Mouse (Mus musculus): ENCODE data around the gene Pacs2. TPM values are rescaled to one million over a fixed set of nuclear protein-coding genes. Genes with fewer than 3 reads are reported as not detected.
A peak's percentile ranks its signal among the peaks of the same experiment; 100 is the strongest.

Pacs2 gene
- polyA plus RNA-seq, 1 experiment from 2014 or later: 17.3 TPM

DNA sequence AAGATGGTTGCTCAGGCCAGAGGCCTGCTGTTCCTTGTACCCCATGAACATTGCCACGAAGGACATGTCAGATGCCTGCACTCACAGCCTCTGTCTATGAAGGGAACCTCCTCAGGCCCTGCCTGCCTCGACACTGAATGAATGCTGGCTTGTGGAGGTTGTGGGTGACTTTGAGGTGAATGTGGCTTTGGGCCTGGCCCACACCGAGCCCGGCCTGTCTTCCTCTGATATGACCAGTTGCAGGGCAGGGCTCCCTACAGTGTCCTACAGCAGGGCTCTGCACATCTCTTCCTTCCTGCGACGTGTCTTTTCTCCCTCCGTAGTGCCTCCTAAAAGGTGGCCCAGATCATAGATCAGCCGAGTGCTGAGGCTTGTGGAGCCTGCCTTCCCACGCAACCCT is 16.7 kb downstream of the Pacs2 start:
- Histone ChIP-seq H3K9ac (ENCODE audit: low read length) (no peak overlapping the region), H3K4me1 (ENCODE audit: control insufficient read depth, insufficient read depth, low read length) (peaks cover 17% of the 10 kb centered on the region), H3K27ac (ENCODE audit: low read depth, low read length) (no peak overlapping the region), H3K27me3 (ENCODE audit: control insufficient read depth, insufficient read depth, low read length) (no peaks in the 10 kb centered on the region), H3K4me3 (ENCODE audit: low read depth, low read length) (no peak overlapping the region), H3K9me3 (ENCODE audit: control insufficient read depth, low read length) (no peaks in the 10 kb centered on the region), H3K36me3 (ENCODE audit: control insufficient read depth, insufficient read depth, low read length) (no peaks in the 10 kb centered on the region), H3K4me2 (no peak overlapping the region)
- 90% methylated on average over 9 of the region's 9 CpGs for WGBS
- ATAC-seq (ENCODE audit: low FRiP score): no peak
- DNase-seq (ENCODE audit: low spot score, missing footprints): no peak

DNA sequence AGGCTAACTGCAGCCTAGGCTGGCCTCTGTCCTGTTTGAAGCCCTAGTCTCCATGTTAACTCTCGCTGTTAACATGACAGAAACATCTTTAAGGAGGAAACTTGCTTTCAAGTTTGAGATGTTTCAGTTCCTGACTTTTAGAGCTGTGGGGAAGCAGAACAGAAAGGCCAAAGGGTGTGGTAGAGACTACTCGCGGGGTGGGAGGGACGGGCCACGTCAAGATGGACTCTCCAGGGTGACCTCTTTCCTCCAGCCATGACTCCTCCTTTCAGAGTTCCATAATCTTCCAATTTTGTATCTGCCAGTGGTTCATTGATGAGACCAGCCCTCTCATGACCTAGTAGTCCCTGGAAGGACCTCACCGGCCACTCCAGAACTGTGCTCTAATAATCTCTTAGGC is 17.1 kb downstream of the Pacs2 start:
- Histone ChIP-seq H3K4me3 (ENCODE audit: low read depth, low read length) (no peak overlapping the region), H3K9ac (ENCODE audit: low read length) (no peak overlapping the region), H3K9me3 (ENCODE audit: control insufficient read depth, low read length) (no peaks in the 10 kb centered on the region), H3K4me1 (ENCODE audit: control insufficient read depth, insufficient read depth, low read length) (peaks cover 17% of the 10 kb centered on the region), H3K36me3 (ENCODE audit: control insufficient read depth, insufficient read depth, low read length) (no peaks in the 10 kb centered on the region), H3K27me3 (ENCODE audit: control insufficient read depth, insufficient read depth, low read length) (no peaks in the 10 kb centered on the region), H3K27ac (ENCODE audit: low read depth, low read length) (no peak overlapping the region), H3K4me2 (no peak overlapping the region)
- 93% methylated on average over 6 of the region's 6 CpGs for WGBS
- no peak for ATAC-seq (ENCODE audit: low FRiP score)
- DNase-seq (ENCODE audit: low spot score, missing footprints): no peak

DNA sequence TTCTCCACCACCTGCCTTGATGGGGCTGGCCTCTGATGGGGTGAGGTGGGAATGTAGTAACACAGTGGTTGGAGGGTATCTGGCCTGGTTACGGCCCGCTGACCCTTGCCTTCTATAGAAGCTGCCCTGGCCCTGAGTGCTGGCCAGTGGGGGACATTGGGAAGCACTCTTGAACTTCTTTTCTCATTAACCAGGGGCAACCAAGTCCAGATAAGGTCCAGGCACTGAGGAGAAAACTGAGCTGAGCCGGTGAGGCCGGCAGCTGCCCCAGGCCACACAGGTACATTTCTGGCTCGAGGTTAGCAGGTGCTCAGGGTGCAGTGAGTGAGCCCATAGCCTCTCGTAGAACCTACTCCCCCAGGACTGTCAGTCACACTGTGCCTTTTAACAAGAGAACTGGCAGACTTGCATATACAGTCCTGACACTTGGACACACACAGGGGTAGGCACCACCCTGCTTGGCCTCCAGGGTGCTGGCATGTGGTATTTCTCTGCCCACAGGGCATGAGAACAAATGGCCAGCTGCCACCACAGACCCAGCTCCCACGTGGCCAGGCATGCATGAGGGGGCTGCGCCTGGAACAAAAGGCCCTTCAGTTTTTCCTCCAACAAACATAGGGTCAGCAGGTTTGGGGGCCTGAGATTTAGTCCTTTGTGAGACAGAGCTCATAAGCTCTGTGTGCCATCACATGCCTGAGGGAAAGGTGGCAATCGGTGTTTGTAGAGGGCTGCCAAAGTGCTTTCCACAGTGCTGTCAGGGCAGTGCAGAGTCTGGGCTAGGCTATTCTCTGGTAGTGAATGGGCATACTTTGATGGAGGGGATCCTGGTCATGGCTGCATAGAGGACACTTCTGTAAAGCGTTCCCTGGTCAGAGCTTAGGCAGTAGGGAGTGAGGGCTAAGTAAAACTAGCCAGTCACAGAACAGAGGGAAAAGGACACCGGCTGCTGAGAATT is 18.3 kb downstream of the Pacs2 start:
- H3K36me3 ChIP-seq (ENCODE audit: control insufficient read depth, insufficient read depth, low read length): no peaks in the 10 kb centered on the region
- no peaks in the 10 kb centered on the region for H3K27me3 ChIP-seq (ENCODE audit: control insufficient read depth, insufficient read depth, low read length)
- H3K4me2 ChIP-seq: no peak overlapping the region
- no peaks in the 10 kb centered on the region for H3K9me3 ChIP-seq (ENCODE audit: control insufficient read depth, low read length)
- DNase-seq (ENCODE audit: low spot score, missing footprints) (no peak), ATAC-seq (ENCODE audit: low FRiP score) (no peak; the same call in 1 of the 2 replicates)
- H3K4me1 ChIP-seq (ENCODE audit: control insufficient read depth, insufficient read depth, low read length): peaks cover 17% of the 10 kb centered on the region
- 0 out of 2 replicates have a peak overlapping the region, but pooled peaks have one; percentile 5 for H3K9ac ChIP-seq (ENCODE audit: low read length)
- H3K27ac ChIP-seq (ENCODE audit: low read depth, low read length): no peak overlapping the region; the same call in 1 of the 2 replicates
- 81% methylated on average over 11 of the region's 11 CpGs for WGBS
- H3K4me3 ChIP-seq (ENCODE audit: low read depth, low read length): no peak overlapping the region

DNA sequence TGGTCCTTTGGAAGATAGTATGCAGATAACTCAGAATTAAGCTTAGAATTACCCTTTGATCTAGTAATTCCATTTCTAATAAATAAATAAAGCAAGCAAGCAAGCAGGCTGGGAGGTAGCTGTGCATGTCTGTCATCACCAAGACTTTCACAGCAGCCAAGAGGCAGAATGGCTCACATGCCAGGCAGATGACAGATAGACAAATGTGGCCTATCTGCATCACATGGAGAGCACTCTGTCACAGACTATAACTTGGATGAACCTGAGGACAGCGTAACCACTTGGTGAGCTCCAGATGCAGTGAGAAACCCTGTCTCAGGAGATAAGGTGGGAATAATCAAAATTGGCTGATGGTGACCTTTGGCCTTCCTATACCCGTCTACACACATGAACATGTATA is 20.8 kb downstream of the Pacs2 start:
- Histone ChIP-seq H3K9ac (ENCODE audit: low read length) (no peak overlapping the region), H3K27ac (ENCODE audit: low read depth, low read length) (no peak overlapping the region), H3K4me1 (ENCODE audit: control insufficient read depth, insufficient read depth, low read length) (peaks cover 5% of the 10 kb centered on the region), H3K4me2 (no peak overlapping the region), H3K9me3 (ENCODE audit: control insufficient read depth, low read length) (no peaks in the 10 kb centered on the region), H3K27me3 (ENCODE audit: control insufficient read depth, insufficient read depth, low read length) (no peaks in the 10 kb centered on the region), H3K4me3 (ENCODE audit: low read depth, low read length) (no peak overlapping the region), H3K36me3 (ENCODE audit: control insufficient read depth, insufficient read depth, low read length) (no peaks in the 10 kb centered on the region)
- 90% methylated on average over 2 of the region's 2 CpGs for WGBS
- no peak for ATAC-seq (ENCODE audit: low FRiP score)
- DNase-seq (ENCODE audit: low spot score, missing footprints): no peak

DNA sequence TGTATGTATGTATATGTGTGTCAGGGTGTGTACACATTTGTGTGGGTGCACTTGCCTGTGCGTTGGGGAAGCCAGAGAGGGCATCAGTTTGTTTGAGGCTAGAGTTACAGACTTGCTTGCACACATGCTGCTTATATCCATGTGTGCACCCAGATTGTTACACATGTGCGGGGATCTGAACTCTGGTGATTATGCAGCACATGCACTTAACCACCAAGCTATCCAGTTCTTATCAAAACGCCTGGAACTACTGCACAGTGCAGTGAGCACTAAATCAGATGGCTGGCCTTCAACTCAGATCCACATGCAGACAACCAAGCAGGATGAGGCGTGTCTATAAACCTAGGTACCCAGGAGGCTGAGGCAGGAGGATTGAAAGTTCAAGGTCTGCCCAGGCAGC is 22.7 kb downstream of the Pacs2 start:
- no peaks in the 10 kb centered on the region for H3K27me3 ChIP-seq (ENCODE audit: control insufficient read depth, insufficient read depth, low read length)
- no peaks in the 10 kb centered on the region for H3K9me3 ChIP-seq (ENCODE audit: control insufficient read depth, low read length)
- H3K27ac ChIP-seq (ENCODE audit: low read depth, low read length): no peak overlapping the region
- H3K4me1 ChIP-seq (ENCODE audit: control insufficient read depth, insufficient read depth, low read length): peaks cover 8% of the 10 kb centered on the region
- H3K4me2 ChIP-seq: no peak overlapping the region
- ATAC-seq (ENCODE audit: low FRiP score) (no peak), DNase-seq (ENCODE audit: low spot score, missing footprints) (no peak)
- no peak overlapping the region for H3K4me3 ChIP-seq (ENCODE audit: low read depth, low read length)
- no peak overlapping the region for H3K9ac ChIP-seq (ENCODE audit: low read length)
- WGBS: 90% methylated on average over 4 of the region's 4 CpGs
- no peaks in the 10 kb centered on the region for H3K36me3 ChIP-seq (ENCODE audit: control insufficient read depth, insufficient read depth, low read length)

DNA sequence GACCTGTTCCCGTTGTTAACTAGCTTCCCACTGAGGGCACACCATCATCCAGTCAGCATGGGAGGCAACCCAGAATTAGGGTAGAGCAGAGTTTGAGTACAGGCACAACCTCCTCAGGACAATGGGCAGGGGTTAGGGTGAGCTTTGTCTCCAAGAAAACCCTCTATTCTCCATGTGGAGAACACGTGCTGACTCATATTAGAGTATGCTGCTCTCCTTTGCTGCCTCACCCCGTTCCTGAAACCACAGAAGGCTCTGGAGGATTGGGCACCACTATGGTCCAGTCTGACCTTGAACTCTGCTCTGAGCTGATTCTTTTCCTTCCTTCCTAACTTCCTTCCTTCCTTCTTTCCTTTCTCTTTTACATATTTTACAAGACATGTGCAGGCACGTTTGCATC is 24.1 kb downstream of the Pacs2 start:
- 88% methylated on average over 4 of the region's 4 CpGs for WGBS
- ATAC-seq (ENCODE audit: low FRiP score) (no peak), DNase-seq (ENCODE audit: low spot score, missing footprints) (no peak)
- no peak overlapping the region for H3K9ac ChIP-seq (ENCODE audit: low read length)
- no peak overlapping the region for H3K4me2 ChIP-seq
- no peaks in the 10 kb centered on the region for H3K27me3 ChIP-seq (ENCODE audit: control insufficient read depth, insufficient read depth, low read length)
- no peaks in the 10 kb centered on the region for H3K9me3 ChIP-seq (ENCODE audit: control insufficient read depth, low read length)
- H3K36me3 ChIP-seq (ENCODE audit: control insufficient read depth, insufficient read depth, low read length): no peaks in the 10 kb centered on the region
- H3K4me1 ChIP-seq (ENCODE audit: control insufficient read depth, insufficient read depth, low read length): peaks cover 3% of the 10 kb centered on the region
- no peak overlapping the region for H3K4me3 ChIP-seq (ENCODE audit: low read depth, low read length)
- H3K27ac ChIP-seq (ENCODE audit: low read depth, low read length): no peak overlapping the region

DNA sequence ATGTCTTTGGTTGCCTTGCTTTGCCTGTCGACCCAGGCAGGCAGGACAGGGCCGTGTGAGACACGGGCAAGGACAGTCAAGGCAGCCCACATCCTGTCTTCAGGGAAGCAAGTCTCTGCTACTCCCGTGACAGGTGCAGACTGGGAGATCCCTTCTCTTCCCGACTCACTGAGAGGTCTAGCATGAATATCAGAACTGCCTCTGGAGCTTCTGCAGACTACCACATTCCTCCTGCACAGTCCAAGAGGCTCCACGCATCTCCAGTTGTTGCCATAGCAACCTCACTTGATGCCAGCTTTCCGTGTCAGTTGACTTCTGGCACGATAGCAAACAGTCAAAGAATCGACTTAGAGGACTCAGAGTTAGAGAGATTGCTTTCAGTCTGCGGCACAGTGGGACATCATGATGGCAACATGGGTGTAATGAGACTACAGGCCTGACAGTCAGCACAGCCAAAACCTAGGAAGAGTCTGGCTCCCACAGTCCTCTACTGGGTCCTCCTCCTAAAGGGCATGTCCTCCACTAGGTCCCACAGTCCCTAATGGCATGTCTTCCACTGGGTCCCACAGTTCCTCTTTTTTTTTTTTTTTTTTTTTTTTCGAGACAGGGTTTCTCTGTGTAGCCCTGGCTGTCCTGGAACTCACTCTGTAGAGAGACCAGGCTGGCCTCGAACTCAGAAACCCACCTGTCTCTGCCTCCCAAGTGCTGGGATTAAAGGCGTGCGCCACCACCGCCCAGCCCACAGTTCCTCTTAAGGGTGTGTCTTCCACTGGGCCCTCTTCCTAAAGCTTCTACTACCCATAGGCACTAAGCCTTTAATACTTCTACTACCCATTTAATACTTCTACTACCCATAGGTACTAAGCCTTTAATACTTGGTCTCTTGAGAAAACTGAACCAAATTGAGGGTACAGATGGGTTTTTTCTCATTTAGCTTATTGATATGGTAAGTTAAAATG is 27.5 kb downstream of the Pacs2 start:
- Histone ChIP-seq H3K9ac (ENCODE audit: low read length) (no peak overlapping the region), H3K27ac (ENCODE audit: low read depth, low read length) (no peak overlapping the region), H3K27me3 (ENCODE audit: control insufficient read depth, insufficient read depth, low read length) (no peaks in the 10 kb centered on the region), H3K4me3 (ENCODE audit: low read depth, low read length) (no peak overlapping the region), H3K4me1 (ENCODE audit: control insufficient read depth, insufficient read depth, low read length) (peaks cover 3% of the 10 kb centered on the region), H3K9me3 (ENCODE audit: control insufficient read depth, low read length) (no peaks in the 10 kb centered on the region), H3K36me3 (ENCODE audit: control insufficient read depth, insufficient read depth, low read length) (no peaks in the 10 kb centered on the region; the same call in 1 of the 2 replicates), H3K4me2 (no peak overlapping the region)
- 70% methylated on average over 15 of the region's 15 CpGs for WGBS
- ATAC-seq (ENCODE audit: low FRiP score) (peak; percentile 71), DNase-seq (ENCODE audit: low spot score, missing footprints) (no peak)

DNA sequence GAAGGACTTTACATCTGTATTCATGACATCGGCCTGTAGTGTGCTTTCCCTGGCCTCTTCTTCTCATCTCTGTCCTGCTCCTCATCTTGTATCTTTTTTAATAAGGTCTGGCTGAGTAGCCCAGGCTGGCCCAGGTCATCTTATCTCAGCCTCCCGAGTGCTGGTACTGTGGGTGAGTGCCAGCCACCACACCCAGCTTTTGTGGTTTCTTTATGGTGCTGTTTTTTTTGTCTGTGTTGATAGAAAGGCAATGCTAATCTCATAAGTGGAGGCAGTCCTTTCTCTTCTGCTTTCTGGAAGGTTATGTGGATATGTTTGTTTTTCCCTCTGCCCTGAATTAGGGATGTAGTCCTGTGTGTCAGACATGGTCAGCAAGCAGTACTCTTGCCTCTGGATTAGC is 28.2 kb downstream of the Pacs2 start:
- DNase-seq (ENCODE audit: low spot score, missing footprints) (no peak), ATAC-seq (ENCODE audit: low FRiP score) (no peak)
- Histone ChIP-seq H3K4me2 (no peak overlapping the region), H3K4me1 (ENCODE audit: control insufficient read depth, insufficient read depth, low read length) (peaks cover 3% of the 10 kb centered on the region), H3K36me3 (ENCODE audit: control insufficient read depth, insufficient read depth, low read length) (no peaks in the 10 kb centered on the region; the same call in 1 of the 2 replicates), H3K9me3 (ENCODE audit: control insufficient read depth, low read length) (no peaks in the 10 kb centered on the region), H3K27me3 (ENCODE audit: control insufficient read depth, insufficient read depth, low read length) (no peaks in the 10 kb centered on the region), H3K4me3 (ENCODE audit: low read depth, low read length) (no peak overlapping the region), H3K9ac (ENCODE audit: low read length) (no peak overlapping the region), H3K27ac (ENCODE audit: low read depth, low read length) (no peak overlapping the region)
- 88% methylated on average over 2 of the region's 2 CpGs for WGBS

All from midbrain, embryonic 11.5 days (tissue).